Mouse (Mus musculus) heart, embryonic 11.5 days (tissue): ENCODE results near the gene Cox16. TPM values are rescaled to one million over a fixed set of nuclear protein-coding genes. Genes with fewer than 3 reads are reported as not detected.
"Not testable (repeated sequence)": the region's sequence is repeated elsewhere in the genome, so short reads cannot be mapped to it uniquely, and the experiment has no call there.

Experiments used
- ATAC-seq: fragments of 200-750 bp; cut with Nextera tagmentation; replicated peaks from 2 replicates; pipeline ENCODE4 v1.8.0; 2017; ENCODE audit warnings: moderate library complexity; ENCODE audit not compliant: insufficient number of reproducible peaks, low FRiP score, low TSS enrichment
- H3K27ac ChIP-seq: fragments of 300-500 bp; sonication (generic); 2 replicates; pipeline ENCODE4 v1.5.1; 2014; ENCODE audit warnings: mild to moderate bottlenecking, low read depth, low read length
- H3K27me3 ChIP-seq: fragments of 300-500 bp; sonication (generic); 2 replicates; pipeline ENCODE4 v1.6.1; 2014; ENCODE audit warnings: mild to moderate bottlenecking, low read length, mixed read lengths; ENCODE audit not compliant: control insufficient read depth, insufficient read depth
- H3K36me3 ChIP-seq: fragments of 300-500 bp; sonication (generic); 2 replicates; pipeline ENCODE4 v1.6.1; 2014; ENCODE audit warnings: mild to moderate bottlenecking, low read length, moderate library complexity, mixed read lengths; ENCODE audit not compliant: control insufficient read depth, insufficient read depth
- H3K4me1 ChIP-seq: fragments of 300-500 bp; sonication (generic); 2 replicates; pipeline ENCODE4 v1.6.1; 2014; ENCODE audit warnings: low read length; ENCODE audit not compliant: control insufficient read depth, insufficient read depth
- H3K4me2 ChIP-seq: fragments of 300-500 bp; sonication (generic); 2 replicates; pipeline ENCODE4 v1.6.1; 2014; ENCODE audit warnings: mild to moderate bottlenecking, moderate library complexity
- H3K4me3 ChIP-seq: fragments of 300-500 bp; sonication (generic); 2 replicates; pipeline ENCODE4 v1.5.1; 2014; ENCODE audit warnings: low read depth, low read length
- H3K9ac ChIP-seq: fragments of 300-500 bp; sonication (generic); 2 replicates; pipeline ENCODE4 v1.6.1; 2014; ENCODE audit warnings: mild to moderate bottlenecking, low read depth, low read length, moderate library complexity
- H3K9me3 ChIP-seq: fragments of 300-500 bp; sonication (generic); replicated peaks from 2 replicates; pipeline ENCODE4 v1.6.1; 2016; ENCODE audit warnings: low read length; ENCODE audit not compliant: control insufficient read depth
- WGBS: fragments of 180-500 bp; shearing (Covaris S2); extraction: QIAGEN DNeasy Blood & Tissue Kit; methylation state at CpG from one replicate; pipeline ENCODE4 v1.1.7; 2014; ENCODE audit not compliant: insufficient replicate concordance; 5-methylcytosine and 5-hydroxymethylcytosine counted together
- polyA plus RNA-seq: library from polyadenylated mRNA; unstranded; fragments of >200 nt; fragmentation: Nextera tagmentation; extraction: Ambion mirVana; gene quantifications from 2 replicates; pipeline ENCODE4 v1.2.1, GENCODE M21; 2014

The Cox16 gene
- polyA plus RNA-seq, 1 experiment from 2014 or later: 109 TPM

DNA sequence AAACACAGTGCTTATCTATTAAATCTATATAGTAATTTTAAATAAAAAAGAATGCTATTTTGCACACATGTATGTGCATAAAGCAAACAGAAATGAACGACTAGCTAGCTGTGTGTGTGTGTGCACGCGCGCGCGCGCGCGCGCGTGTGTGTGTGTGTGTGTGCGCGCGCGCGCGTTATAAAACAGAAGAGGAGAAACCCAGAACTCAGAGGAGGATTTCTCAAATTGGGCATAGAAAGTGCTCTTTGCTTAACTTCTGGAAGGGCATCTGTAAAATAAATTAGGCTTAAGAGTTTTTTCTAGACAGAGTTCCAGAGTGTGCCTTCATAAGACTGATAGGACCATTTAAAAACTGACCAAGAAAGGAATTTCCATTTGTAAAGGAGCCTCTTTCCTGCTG, 1.3 kb downstream of the Cox16 start:
- no peaks in the 10 kb centered on the region for H3K4me1 ChIP-seq
- H3K27ac ChIP-seq: no peak overlapping the region
- no peaks in the 10 kb centered on the region for H3K36me3 ChIP-seq
- peak overlapping the region; percentile 63 for H3K4me3 ChIP-seq
- no peak overlapping the region for H3K9ac ChIP-seq
- H3K9me3 ChIP-seq: no peaks in the 10 kb centered on the region
- WGBS: 29% methylated on average over 17 of the region's 17 CpGs
- no peaks in the 10 kb centered on the region for H3K27me3 ChIP-seq
- ATAC-seq: 0 out of 2 replicates have a peak, but pooled peaks have one; percentile 52
- peak overlapping the region; percentile 57 for H3K4me2 ChIP-seq

DNA sequence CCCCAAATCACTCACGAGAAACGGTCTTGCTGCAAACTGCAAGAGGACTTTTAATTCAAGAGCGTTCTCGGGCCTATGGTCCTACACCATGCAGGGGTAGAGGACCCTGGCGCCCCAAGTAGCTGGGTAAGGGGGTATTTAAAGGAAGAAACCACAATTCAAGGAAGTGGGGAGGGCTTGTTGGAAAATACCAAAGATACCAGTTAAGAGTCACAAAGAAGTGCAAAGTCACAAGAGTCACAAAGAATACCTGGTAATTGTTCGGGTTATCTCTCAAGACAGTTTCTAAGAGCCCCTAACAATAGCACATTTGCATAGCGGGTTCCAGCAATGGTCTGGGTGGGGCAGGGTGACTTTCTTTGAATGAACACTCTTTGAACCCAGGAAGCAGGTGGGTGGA, 25.9 kb downstream of the Cox16 start:
- H3K4me3 ChIP-seq, ATAC-seq, H3K4me2 ChIP-seq, H3K36me3 ChIP-seq, H3K9ac ChIP-seq, H3K4me1 ChIP-seq, H3K9me3 ChIP-seq, H3K27ac ChIP-seq, H3K27me3 ChIP-seq: not testable (repeated sequence)
- 91% methylated on average over 7 of the region's 7 CpGs for WGBS

DNA sequence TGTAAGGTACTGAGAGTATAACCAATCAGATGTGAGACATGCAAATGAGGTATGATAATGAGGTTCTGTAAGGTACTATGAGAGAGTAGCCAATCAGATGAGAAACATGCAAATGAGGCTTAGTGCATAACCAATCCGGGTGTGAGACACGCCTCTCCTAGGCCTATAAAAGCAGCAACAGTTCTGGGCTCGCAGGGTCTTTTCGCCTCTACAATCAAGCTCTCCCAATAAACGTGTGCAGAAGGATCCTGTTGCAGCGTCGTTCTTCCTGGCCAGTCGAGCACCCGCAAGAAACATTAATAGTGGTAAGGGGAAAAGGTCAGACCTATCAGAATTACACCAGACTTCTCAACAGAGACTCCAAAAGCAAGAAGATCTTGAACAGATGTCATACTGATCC, 45.9 kb downstream of the Cox16 start:
- not testable (repeated sequence) for H3K27me3 ChIP-seq, H3K9ac ChIP-seq, ATAC-seq, H3K4me2 ChIP-seq, H3K9me3 ChIP-seq, H3K4me1 ChIP-seq, H3K27ac ChIP-seq, H3K4me3 ChIP-seq, H3K36me3 ChIP-seq
- WGBS: 93% methylated on average over 9 of the region's 9 CpGs

DNA sequence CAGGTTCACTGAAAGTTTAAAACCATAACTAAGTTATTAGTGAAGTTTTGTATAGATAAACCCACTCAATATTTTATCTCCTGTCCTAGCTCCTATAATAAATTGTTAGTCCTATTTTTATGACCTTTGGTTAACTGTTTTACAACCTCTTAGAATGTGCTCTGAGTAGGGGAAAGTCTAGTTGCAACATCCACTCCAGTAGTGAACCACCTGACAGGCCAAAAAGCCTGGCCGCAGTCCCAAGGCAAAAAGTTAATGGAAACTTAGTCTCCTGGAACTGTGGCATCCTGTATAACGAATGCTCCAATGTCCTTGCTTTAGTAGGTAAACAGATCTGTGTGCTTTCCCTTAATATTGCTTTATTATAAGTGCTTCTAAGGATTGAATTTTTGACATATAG, 50.1 kb downstream of the Cox16 start:
- not testable (repeated sequence) for H3K4me2 ChIP-seq, H3K4me1 ChIP-seq, H3K27ac ChIP-seq, H3K36me3 ChIP-seq, H3K27me3 ChIP-seq, H3K9ac ChIP-seq, H3K9me3 ChIP-seq, H3K4me3 ChIP-seq, ATAC-seq
- WGBS: 86% methylated on average over 2 of the region's 2 CpGs

DNA sequence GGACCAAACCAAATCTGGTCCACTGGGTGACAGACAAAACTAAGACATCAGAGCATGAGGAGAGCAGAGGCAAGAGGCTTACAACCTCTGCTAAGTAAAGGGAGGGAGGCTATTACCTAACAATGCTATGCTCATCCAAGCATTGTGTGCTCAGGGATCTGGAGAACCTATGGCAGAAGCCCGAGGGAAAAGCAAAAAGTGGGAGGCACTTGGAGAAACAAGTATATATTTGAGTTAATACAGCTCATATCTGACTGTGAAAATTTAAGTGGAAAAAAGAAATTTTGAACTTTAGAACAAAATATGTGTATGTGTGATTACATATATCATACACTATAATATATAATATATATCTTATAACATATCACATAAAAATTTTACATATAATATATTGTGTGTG, 63.1 kb downstream of the Cox16 start, which contains the start of gene Adam4:
TSS of gene Adam4 (minus strand) at position 101 of the 400 bp plus-strand sequence.
- no peaks in the 10 kb centered on the region for H3K9me3 ChIP-seq
- H3K36me3 ChIP-seq: peaks cover 4% of the 10 kb centered on the region; the same call in 1 of the 2 replicates
- WGBS: 82% methylated on average over 1 of the region's 1 CpGs
- no peaks in the 10 kb centered on the region for H3K4me1 ChIP-seq
- H3K4me2 ChIP-seq: no peak within 1 kb of the TSS
- no peaks in the 10 kb centered on the region for H3K27me3 ChIP-seq
- H3K9ac ChIP-seq: no peak within 1 kb of the TSS
- no peak for ATAC-seq
- no peak within 1 kb of the TSS for H3K4me3 ChIP-seq
- no peak within 1 kb of the TSS for H3K27ac ChIP-seq

DNA sequence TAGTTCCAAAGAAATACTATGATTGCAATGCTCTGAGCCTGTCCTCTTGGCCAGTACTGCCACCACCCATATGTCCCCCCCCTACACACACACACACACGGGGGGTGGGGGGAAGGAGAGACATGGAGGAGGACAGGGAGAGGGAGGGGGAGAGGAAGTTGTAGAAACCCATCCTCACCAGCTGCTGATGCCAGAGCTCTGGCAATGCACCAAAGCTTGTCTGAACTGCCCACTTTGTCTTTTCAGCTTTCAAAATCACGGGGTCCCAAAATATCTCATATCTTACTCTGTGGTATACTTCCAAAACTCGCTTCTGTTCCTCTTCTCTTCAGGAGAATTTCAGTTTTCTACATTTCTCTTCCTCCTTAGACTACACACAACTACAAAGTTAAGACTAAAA, 71.7 kb downstream of the Cox16 start:
- Histone ChIP-seq H3K36me3 (no peaks in the 10 kb centered on the region), H3K4me1 (no peaks in the 10 kb centered on the region), H3K9ac (no peak overlapping the region), H3K27ac (no peak overlapping the region), H3K9me3 (no peaks in the 10 kb centered on the region), H3K4me2 (no peak overlapping the region), H3K4me3 (no peak overlapping the region), H3K27me3 (no peaks in the 10 kb centered on the region)
- WGBS: 67% methylated on average over 3 of the region's 3 CpGs
- ATAC-seq: no peak

DNA sequence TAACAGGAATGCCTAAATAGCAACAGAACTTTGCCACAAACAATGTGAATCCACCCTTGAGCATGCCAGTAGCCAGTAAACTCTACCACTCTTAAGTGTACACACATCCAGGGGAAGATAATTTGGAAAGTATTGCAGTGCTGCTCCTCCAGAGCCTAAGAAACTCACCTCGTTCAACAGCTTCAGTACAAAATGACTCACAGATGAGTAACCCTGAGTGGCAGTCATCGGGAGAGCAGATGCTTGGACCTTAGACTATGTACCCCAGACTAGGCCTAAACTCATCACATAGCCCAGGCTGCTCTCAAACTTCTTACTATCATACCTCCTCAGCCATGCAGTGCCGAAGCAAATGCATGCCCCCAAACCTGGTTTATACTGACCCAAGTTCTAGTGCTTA, 76.0 kb downstream of the Cox16 start:
- Histone ChIP-seq H3K4me3 (no peak overlapping the region), H3K27ac (no peak overlapping the region), H3K4me1 (no peaks in the 10 kb centered on the region), H3K9me3 (no peaks in the 10 kb centered on the region), H3K9ac (no peak overlapping the region), H3K4me2 (no peak overlapping the region), H3K36me3 (no peaks in the 10 kb centered on the region), H3K27me3 (no peaks in the 10 kb centered on the region)
- ATAC-seq: no peak
- 82% methylated on average over 3 of the region's 3 CpGs for WGBS

DNA sequence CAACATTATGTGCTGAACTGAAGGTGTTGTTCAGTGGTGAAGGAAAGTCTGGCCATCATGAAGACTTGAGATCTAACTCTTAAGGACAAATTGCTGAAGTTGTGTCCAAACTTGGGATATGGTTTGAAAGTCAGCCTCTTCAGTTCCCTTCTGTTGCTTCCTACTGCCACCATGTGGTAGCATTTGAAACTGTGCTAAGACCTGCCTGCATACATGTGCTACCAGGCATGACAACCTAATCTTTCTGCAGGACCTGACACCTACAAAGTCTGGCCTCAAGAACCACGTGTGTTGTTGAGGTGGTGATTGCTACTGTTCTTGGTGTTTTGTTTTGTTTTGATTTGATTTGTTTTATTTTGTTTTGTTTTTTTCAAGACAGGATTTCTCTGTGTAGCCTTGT, 82.7 kb downstream of the Cox16 start:
- ATAC-seq: no peak
- Histone ChIP-seq H3K27ac (no peak overlapping the region), H3K27me3 (no peaks in the 10 kb centered on the region), H3K4me3 (no peak overlapping the region), H3K9ac (no peak overlapping the region), H3K9me3 (no peaks in the 10 kb centered on the region), H3K4me2 (no peak overlapping the region), H3K4me1 (no peaks in the 10 kb centered on the region), H3K36me3 (no peaks in the 10 kb centered on the region)
- WGBS: 32% methylated on average over 1 of the region's 1 CpGs

DNA sequence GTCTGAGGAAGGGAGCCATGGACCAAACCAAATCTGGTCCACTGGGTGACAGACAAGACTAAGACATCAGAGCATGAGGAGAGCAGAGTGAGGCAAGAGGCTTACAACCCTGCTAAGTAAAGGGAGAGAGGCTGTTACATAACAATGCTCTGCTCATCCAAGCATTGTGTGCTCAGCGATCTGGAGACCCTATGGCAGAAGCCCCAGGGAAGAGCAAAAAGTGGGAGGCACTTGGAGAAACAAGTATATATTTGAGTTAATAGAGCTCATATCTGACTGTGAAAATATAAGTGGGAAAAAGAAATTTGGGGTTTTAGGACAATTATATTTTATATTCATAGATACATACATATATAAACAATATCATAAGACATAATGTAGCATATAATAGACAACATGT, 105.6 kb downstream of the Cox16 start, which contains the start of gene Gm4787:
TSS of gene Gm4787 (minus strand) at position 101 of the 400 bp plus-strand sequence.
- H3K9ac ChIP-seq, H3K9me3 ChIP-seq, H3K27me3 ChIP-seq, H3K4me2 ChIP-seq, H3K27ac ChIP-seq, ATAC-seq, H3K4me1 ChIP-seq, H3K4me3 ChIP-seq, H3K36me3 ChIP-seq: not testable (repeated sequence)
- 76% methylated on average over 1 of the region's 1 CpGs for WGBS
